Mouse (Mus musculus): ENCODE data around the gene Magi1.

GRCm38 (mm10) chr6:93757353-93758087 lies 526.2 kb downstream of the Magi1 start:
- TF ChIP-seq ELF1 (IDR thresholded peaks at IDR 0.05; ENCODE audit: low read depth, low read length) (no peak), CTCF (conservative IDR thresholded peaks at IDR 0.05 in 1 of 2, IDR thresholded peaks at IDR 0.05 in 1 of 2; ENCODE audit: low read depth in 2 of 2, low read length in 2 of 2) (no peak), SMC3 (IDR thresholded peaks at IDR 0.05; ENCODE audit: low read depth, low read length) (no peak), EP300 (IDR thresholded peaks at IDR 0.05; ENCODE audit: low read length) (no peak), POLR2AphosphoS2 (IDR thresholded peaks at IDR 0.05; ENCODE audit: low read depth, low read length) (no peak)

All from CH12.LX (cell line).